Mouse (Mus musculus) CD4-positive, CD25-positive, alpha-beta regulatory T cell, adult 2 months (primary cell): ENCODE measurements around the gene Asb6.

Source experiments
- DNase-seq: peaks from one replicate; pipeline ENCODE4 v3.0.0-alpha.2; 2012; ENCODE audit warnings: low read depth, low spot score

The Asb6 gene

DNA sequence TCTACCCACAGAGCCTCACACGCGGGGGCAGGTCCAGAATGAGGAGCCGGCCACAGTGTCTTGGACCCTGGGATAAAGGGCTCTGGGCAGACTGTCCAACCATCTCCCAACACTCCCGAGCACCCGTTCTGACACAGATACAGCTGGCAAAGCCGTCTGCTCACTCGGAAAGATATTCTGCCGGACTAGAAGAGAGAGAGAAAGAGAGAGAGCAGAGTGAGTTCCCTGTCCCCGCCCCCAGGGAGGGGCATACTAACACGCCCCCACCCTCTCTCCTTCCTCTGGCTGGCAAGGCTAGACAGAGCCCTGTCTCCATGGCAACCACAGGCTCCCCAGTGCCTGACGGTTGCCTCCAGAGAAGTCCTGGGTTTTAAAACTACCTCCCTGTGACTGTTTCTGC, 33.8 kb downstream of the Asb6 start:
- peak; percentile 94 for DNase-seq

- DNase-seq = peak; percentile 23
Observed at GRCm38 (mm10) chr2:30795889-30796275, 34.3 kb downstream of the Asb6 start.

DNA sequence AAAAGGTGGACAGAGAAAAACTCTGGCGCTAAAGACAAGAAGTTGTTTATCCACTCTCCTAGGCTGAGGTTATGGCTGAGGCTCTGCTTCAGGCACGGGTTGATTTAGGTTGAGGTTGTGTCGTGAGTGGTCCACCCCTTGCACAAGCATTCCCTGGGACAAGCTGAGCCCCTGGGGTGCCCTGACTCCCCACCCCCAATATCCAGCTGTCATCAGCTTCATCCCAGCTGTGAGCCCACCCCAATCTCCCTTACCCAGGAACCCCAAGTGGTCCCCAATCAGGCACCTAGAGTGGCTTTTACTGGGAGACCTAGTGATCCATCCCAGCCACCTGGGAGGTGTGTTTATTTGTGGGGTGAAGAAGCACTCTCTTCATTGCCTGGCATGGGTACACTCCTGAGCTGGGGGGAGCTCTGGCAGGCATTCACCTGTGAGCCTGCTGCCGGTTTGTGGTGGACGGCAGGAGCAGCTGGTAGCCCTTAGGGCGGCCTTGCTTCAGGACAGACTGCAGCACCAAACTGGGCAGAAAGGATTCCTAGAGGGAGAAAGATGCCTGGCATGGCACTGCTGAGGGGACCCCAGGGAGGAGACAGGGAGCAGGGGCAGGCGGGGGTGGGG, 34.8 kb downstream of the Asb6 start:
- peak; percentile 18 for DNase-seq

GRCm38 (mm10) chr2:30794179-30795108, 35.7 kb downstream of the Asb6 start:
- DNase-seq = peak; percentile 94

GRCm38 (mm10) chr2:30792061-30792460, 38.1 kb downstream of the Asb6 start:
- DNase-seq = no peak

DNA sequence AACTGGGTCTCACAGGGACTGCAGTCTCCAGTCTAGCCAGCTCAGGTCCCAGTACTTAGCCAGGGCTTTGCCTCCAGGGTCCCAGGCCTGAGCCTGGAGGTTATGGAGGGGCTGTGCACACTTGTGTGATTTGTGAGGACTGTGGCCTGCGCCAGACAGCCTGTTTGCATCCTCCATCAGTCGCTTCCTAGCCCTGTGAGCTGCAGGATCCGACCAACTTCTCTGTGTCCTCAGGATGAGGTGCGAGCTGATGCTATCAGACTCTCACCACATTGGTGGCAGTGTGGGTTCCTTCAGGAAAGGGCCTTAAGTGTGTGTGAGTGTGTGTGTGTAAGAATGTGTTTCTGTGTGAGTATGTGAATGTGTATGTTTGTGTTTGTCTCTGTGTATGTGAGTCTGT, 42.7 kb downstream of the Asb6 start:
- no peak for DNase-seq

DNA sequence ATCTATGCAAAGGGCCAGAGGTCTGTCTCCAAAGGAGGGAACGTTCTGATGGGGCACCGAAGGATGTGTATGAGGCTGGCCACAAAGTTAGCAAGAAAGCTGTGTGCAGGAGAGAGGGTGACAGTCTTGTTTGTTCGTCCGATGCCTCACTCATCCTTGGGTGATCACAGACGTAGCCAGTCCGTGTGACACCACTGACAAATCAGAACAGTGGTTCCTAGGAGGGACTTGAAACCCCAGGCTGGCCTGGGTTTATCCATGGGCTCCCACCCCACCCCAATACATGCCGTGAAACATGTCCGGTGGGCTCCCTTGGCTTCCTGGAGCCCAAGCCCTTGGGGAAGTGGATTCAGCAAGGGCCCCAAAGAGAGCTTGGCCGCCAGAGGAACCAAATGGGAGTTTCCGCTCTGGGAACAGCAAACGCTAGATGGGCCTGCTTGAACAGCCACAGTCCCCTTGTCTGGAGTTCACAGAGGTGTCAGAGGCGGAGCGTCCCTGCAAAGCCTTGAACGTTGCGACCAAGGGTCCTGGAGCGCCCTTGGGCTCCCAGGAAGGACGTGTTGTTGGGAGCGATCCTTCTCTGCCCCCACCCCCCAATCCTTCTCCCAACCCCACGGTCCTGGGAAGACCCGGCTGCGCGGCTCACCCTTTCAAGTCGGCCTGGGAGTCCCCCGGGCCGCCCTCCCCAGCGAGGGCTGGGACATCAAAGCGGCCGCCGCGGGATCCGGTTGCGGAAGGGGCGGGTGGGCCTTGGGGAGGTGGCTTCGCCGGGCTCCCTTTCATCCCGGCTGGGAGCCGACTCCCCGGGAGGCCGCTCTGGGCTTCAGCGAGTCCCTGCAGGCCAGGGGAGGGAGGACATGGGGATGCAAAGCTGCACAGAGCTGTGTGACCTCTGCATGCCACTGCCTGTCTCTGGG, 45.8 kb downstream of the Asb6 start:
- DNase-seq = peak; percentile 65

DNA sequence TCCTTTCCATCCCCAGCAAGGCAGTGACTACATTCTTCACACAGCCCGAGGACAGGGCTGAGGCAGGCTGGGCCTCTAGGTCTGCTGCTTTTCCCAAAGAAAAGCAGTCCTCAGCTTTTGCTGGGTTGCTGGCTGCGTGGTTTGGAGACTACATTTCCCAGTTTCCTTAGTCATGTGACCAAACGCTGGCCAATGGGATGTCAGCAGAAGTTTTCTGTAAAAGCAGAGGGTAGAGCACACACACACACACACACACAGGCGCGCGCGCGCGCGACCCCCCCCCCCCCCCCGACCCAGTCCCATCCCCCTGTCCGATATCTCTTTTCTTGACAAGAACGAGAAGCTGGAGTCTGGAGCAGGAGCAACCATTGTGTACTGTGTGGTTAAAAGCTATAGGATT, 46.8 kb downstream of the Asb6 start:
- peak; percentile 56 for DNase-seq

- no peak for DNase-seq
Observed at GRCm38 (mm10) chr2:30782312-30783290, 47.5 kb downstream of the Asb6 start.

- no peak for DNase-seq
Observed at GRCm38 (mm10) chr2:30779241-30779640, 50.9 kb downstream of the Asb6 start.

- DNase-seq = no peak
Observed at GRCm38 (mm10) chr2:30778235-30778634, 51.9 kb downstream of the Asb6 start.

- DNase-seq = no peak
Observed at GRCm38 (mm10) chr2:30777266-30777665, 52.9 kb downstream of the Asb6 start.

GRCm38 (mm10) chr2:30775955-30776354, 54.2 kb downstream of the Asb6 start:
- peak; percentile 47 for DNase-seq

DNA sequence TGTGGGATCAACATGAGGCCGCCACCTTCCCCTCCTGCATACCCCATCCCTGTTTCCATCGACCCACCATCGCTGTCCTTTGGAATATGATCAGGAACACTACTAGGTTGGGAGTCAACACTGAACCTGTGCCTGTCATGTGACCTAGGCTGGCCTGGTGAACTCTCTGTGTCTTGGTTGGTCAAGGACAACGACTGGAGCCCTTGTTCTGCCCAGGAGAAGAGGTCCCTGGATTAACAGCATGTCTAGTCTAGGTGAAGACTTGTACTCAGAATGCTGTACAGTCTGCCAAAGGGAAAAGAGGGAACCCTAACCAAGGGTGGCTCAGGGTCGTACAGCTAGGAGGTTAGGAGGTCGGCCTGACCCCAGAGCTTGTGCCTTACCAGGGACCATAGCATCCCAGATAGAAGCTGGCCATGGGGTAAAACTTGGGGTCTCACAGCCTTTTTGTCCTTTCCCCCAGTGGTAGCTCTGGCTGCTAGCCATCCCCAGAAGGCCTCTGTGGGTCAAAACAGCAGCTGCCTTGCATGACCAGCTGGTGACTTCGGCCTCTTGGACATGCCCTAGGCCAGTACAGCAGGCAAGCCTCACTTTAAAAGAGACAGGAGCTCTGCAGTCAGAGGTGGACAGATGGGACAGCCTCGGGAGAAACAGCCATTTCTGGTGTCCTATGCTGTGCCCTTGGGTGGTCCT, 56.7 kb downstream of the Asb6 start:
- DNase-seq = no peak
